Mouse (Mus musculus) neural tube, embryonic 11.5 days (tissue): Measurements from ENCODE around the gene Bbs4. TPM values are rescaled to one million over a fixed set of nuclear protein-coding genes. Genes with fewer than 3 reads are reported as not detected.
"Not testable (repeated sequence)": the region's sequence is repeated elsewhere in the genome, so short reads cannot be mapped to it uniquely, and the experiment has no call there.

Experiments
- ATAC-seq: fragments of 200-750 bp; cut with Nextera tagmentation; 2 replicates; pipeline ENCODE4 v1.8.0; 2017; ENCODE audit warnings: moderate number of reproducible peaks, mild to moderate bottlenecking, moderate TSS enrichment, moderate library complexity; ENCODE audit not compliant: insufficient read depth, low FRiP score, low TSS enrichment
- DNase-seq: peaks from one replicate; pipeline ENCODE4 v3.0.0-alpha.2; 2015; ENCODE audit warnings: low spot score
- H3K27ac ChIP-seq: fragments of 300-500 bp; sonication (generic); 2 replicates; pipeline ENCODE4 v1.5.1; 2014; ENCODE audit warnings: low read depth, mild to moderate bottlenecking, low read length
- H3K27me3 ChIP-seq: fragments of 300-500 bp; sonication (generic); 2 replicates; pipeline ENCODE4 v1.6.1; 2014; ENCODE audit warnings: mild to moderate bottlenecking, low read length, mixed read lengths; ENCODE audit not compliant: control insufficient read depth, insufficient read depth
- H3K36me3 ChIP-seq: fragments of 300-500 bp; sonication (generic); 2 replicates; pipeline ENCODE4 v1.6.1; 2014; ENCODE audit warnings: mild to moderate bottlenecking, low read length, moderate library complexity, mixed read lengths; ENCODE audit not compliant: control insufficient read depth, insufficient read depth
- H3K4me1 ChIP-seq: fragments of 300-500 bp; sonication (generic); 2 replicates; pipeline ENCODE4 v1.6.1; 2014; ENCODE audit warnings: low read length, mixed read lengths; ENCODE audit not compliant: control insufficient read depth, insufficient read depth
- H3K4me2 ChIP-seq: fragments of 300-500 bp; sonication (generic); 2 replicates; pipeline ENCODE4 v1.6.1; 2014; ENCODE audit warnings: low read depth, mild to moderate bottlenecking, moderate library complexity
- H3K4me3 ChIP-seq: fragments of 300-500 bp; sonication (generic); 2 replicates; pipeline ENCODE4 v1.5.1; 2014; ENCODE audit warnings: low read depth, low read length
- H3K9ac ChIP-seq: fragments of 300-500 bp; sonication (generic); 2 replicates; pipeline ENCODE4 v1.6.1; 2014; ENCODE audit warnings: mild to moderate bottlenecking, low read length
- H3K9me3 ChIP-seq: fragments of 300-500 bp; sonication (generic); 2 replicates; pipeline ENCODE4 v1.6.1; 2016; ENCODE audit warnings: low read length; ENCODE audit not compliant: control insufficient read depth
- WGBS: fragments of 180-500 bp; shearing (Covaris S2); extraction: QIAGEN DNeasy Blood & Tissue Kit; methylation state at CpG from one replicate; pipeline ENCODE4 v1.1.7; 2014; 5-methylcytosine and 5-hydroxymethylcytosine counted together
- polyA plus RNA-seq: library from polyadenylated mRNA; unstranded; fragments of >200 nt; fragmentation: Nextera tagmentation; extraction: Ambion mirVana; gene quantifications from 2 replicates; pipeline ENCODE4 v1.2.1, GENCODE M21; 2014

Bbs4 gene
- 18.5 and 22.1 TPM in 2 replicates for polyA plus RNA-seq

- Histone ChIP-seq H3K9ac (peak within 1 kb of the TSS; percentile 80), H3K4me3 (peak within 1 kb of the TSS; percentile 75), H3K4me2 (peak within 1 kb of the TSS; percentile 64), H3K27me3 (no peaks in the 10 kb centered on the region), H3K36me3 (no peaks in the 10 kb centered on the region), H3K4me1 (0 out of 2 replicates have a peak, but pooled peaks cover 7% of the 10 kb centered on the region), H3K27ac (peak within 1 kb of the TSS; percentile 72), H3K9me3 (no peaks in the 10 kb centered on the region)
- ATAC-seq (peak; percentile 81), DNase-seq (peak; percentile 89)
- 1% methylated on average over 32 of the region's 32 CpGs for WGBS
Measured at GRCm38 (mm10) chr9:59353253-59353639, at the start of gene Bbs4. TSS of gene Bbs4 (minus strand) at chr9:59353508.

GRCm38 (mm10) chr9:59389086-59389485 is 35.8 kb upstream of the Bbs4 start:
- 84% methylated on average over 4 of the region's 4 CpGs for WGBS
- DNase-seq (no peak), ATAC-seq (no peak)
- Histone ChIP-seq H3K27me3 (no peaks in the 10 kb centered on the region), H3K4me1 (no peaks in the 10 kb centered on the region), H3K27ac (no peak overlapping the region), H3K9ac (no peak overlapping the region), H3K4me2 (no peak overlapping the region), H3K36me3 (peaks cover 5% of the 10 kb centered on the region), H3K9me3 (no peaks in the 10 kb centered on the region), H3K4me3 (no peak overlapping the region)

- WGBS, result 83% methylated on average over 1 of the region's 1 CpGs
- H3K9me3 ChIP-seq, result no peaks in the 10 kb centered on the region
- DNase-seq (no peak), ATAC-seq (no peak)
- H3K4me1 ChIP-seq, result no peaks in the 10 kb centered on the region
- H3K27ac ChIP-seq, result no peak overlapping the region
- peaks cover 5% of the 10 kb centered on the region for H3K36me3 ChIP-seq
- no peak overlapping the region for H3K4me3 ChIP-seq
- H3K4me2 ChIP-seq, result no peak overlapping the region
- no peaks in the 10 kb centered on the region for H3K27me3 ChIP-seq
- no peak overlapping the region for H3K9ac ChIP-seq
Measured at GRCm38 (mm10) chr9:59388311-59388710, 35.0 kb upstream of the Bbs4 start.

GRCm38 (mm10) chr9:59387461-59387860 is 34.2 kb upstream of the Bbs4 start:
- H3K36me3 ChIP-seq, result peaks cover 2% of the 10 kb centered on the region; the same call in 1 of the 2 replicates
- no peak overlapping the region for H3K4me3 ChIP-seq
- no peak overlapping the region for H3K27ac ChIP-seq
- WGBS, result 65% methylated on average over 3 of the region's 3 CpGs
- ATAC-seq (no peak), DNase-seq (no peak)
- H3K9ac ChIP-seq, result no peak overlapping the region
- no peaks in the 10 kb centered on the region for H3K4me1 ChIP-seq
- H3K4me2 ChIP-seq, result no peak overlapping the region
- H3K9me3 ChIP-seq, result no peaks in the 10 kb centered on the region
- no peaks in the 10 kb centered on the region for H3K27me3 ChIP-seq

GRCm38 (mm10) chr9:59375626-59376025 is 22.3 kb upstream of the Bbs4 start:
- Histone ChIP-seq H3K9ac (no peak overlapping the region), H3K9me3 (no peaks in the 10 kb centered on the region), H3K27ac (no peak overlapping the region), H3K4me1 (no peaks in the 10 kb centered on the region), H3K4me3 (no peak overlapping the region), H3K27me3 (no peaks in the 10 kb centered on the region), H3K36me3 (no peaks in the 10 kb centered on the region), H3K4me2 (no peak overlapping the region)
- ATAC-seq, result no peak
- WGBS, result 91% methylated on average over 15 of the region's 15 CpGs
- DNase-seq, result no peak

GRCm38 (mm10) chr9:59369646-59370045 is 16.3 kb upstream of the Bbs4 start:
- no peak overlapping the region for H3K4me2 ChIP-seq
- 89% methylated on average over 9 of the region's 9 CpGs for WGBS
- no peaks in the 10 kb centered on the region for H3K27me3 ChIP-seq
- no peak for DNase-seq
- no peaks in the 10 kb centered on the region for H3K4me1 ChIP-seq
- no peak overlapping the region for H3K27ac ChIP-seq
- ATAC-seq, result no peak
- H3K9ac ChIP-seq, result no peak overlapping the region
- no peaks in the 10 kb centered on the region for H3K9me3 ChIP-seq
- H3K36me3 ChIP-seq, result no peaks in the 10 kb centered on the region
- no peak overlapping the region for H3K4me3 ChIP-seq

GRCm38 (mm10) chr9:59369220-59369619 is 15.9 kb upstream of the Bbs4 start:
- WGBS, result 77% methylated on average over 5 of the region's 5 CpGs
- no peaks in the 10 kb centered on the region for H3K4me1 ChIP-seq
- H3K9ac ChIP-seq, result no peak overlapping the region
- no peak for DNase-seq
- no peak for ATAC-seq
- no peak overlapping the region for H3K4me3 ChIP-seq
- no peak overlapping the region for H3K27ac ChIP-seq
- H3K4me2 ChIP-seq, result no peak overlapping the region
- no peaks in the 10 kb centered on the region for H3K27me3 ChIP-seq
- H3K9me3 ChIP-seq, result no peaks in the 10 kb centered on the region
- H3K36me3 ChIP-seq, result no peaks in the 10 kb centered on the region

GRCm38 (mm10) chr9:59360487-59360886 is 7.2 kb upstream of the Bbs4 start:
- H3K9me3 ChIP-seq, H3K4me1 ChIP-seq, ATAC-seq, DNase-seq, H3K27ac ChIP-seq, H3K27me3 ChIP-seq, H3K9ac ChIP-seq, H3K36me3 ChIP-seq, H3K4me3 ChIP-seq, H3K4me2 ChIP-seq: not testable (repeated sequence)
- no CpG with 5 or more reads among the region's 3 CpGs for WGBS

- not testable (repeated sequence) for H3K9ac ChIP-seq, ATAC-seq, H3K4me1 ChIP-seq, H3K36me3 ChIP-seq, H3K4me3 ChIP-seq, H3K9me3 ChIP-seq, H3K27me3 ChIP-seq, H3K4me2 ChIP-seq, DNase-seq, H3K27ac ChIP-seq
- WGBS, result 65% methylated on average over 1 of the region's 1 CpGs
Measured at GRCm38 (mm10) chr9:59358041-59358440, 4.7 kb upstream of the Bbs4 start.
